Mouse (Mus musculus): Measurements from ENCODE around the gene 4930524J08Rik. TPM values are rescaled to one million over a fixed set of nuclear protein-coding genes. Genes with fewer than 3 reads are reported as not detected.

The 4930524J08Rik gene
- polyA plus RNA-seq, 1 experiment from 2014 or later = 3.2 TPM

- Histone ChIP-seq H3K27me3 (no peaks in the 10 kb centered on the region), H3K4me1 (peaks cover 33% of the 10 kb centered on the region), H3K4me3 (peak overlapping the region; percentile 14; the same call in 1 of the 2 replicates), H3K27ac (replicated peaks) (no peak overlapping the region), H3K9ac (replicated peaks) (no peak overlapping the region), H3K9me3 (no peaks in the 10 kb centered on the region), H3K4me2 (replicated peaks) (peak overlapping the region; percentile 76; the same call in 1 of the 2 replicates), H3K36me3 (peaks cover 12% of the 10 kb centered on the region)
- WGBS = 71% methylated on average over 4 of the region's 4 CpGs
- ATAC-seq (ENCODE audit: low FRiP score, low read depth) = no peak
Observed at GRCm38 (mm10) chr5:99975061-99975460, 3.8 kb upstream of the 4930524J08Rik start.

GRCm38 (mm10) chr5:99975776-99976175 is 3.1 kb upstream of the 4930524J08Rik start:
- H3K36me3 ChIP-seq = peaks cover 7% of the 10 kb centered on the region

GRCm38 (mm10) chr5:99976334-99976955 is 2.4 kb upstream of the 4930524J08Rik start:
- H3K9me3 ChIP-seq = no peaks in the 10 kb centered on the region
- ATAC-seq (ENCODE audit: low FRiP score, low read depth) = no peak

More at GRCm38 (mm10) chr5:99975776-99976175, 3.1 kb upstream of the 4930524J08Rik start:
- Histone ChIP-seq H3K4me1 (peaks cover 33% of the 10 kb centered on the region), H3K27ac (replicated peaks) (no peak overlapping the region), H3K9me3 (no peaks in the 10 kb centered on the region), H3K4me3 (peak overlapping the region; percentile 98), H3K27me3 (no peaks in the 10 kb centered on the region), H3K9ac (replicated peaks) (no peak overlapping the region), H3K4me2 (replicated peaks) (peak overlapping the region; percentile 76)
- ATAC-seq (ENCODE audit: low FRiP score, low read depth) = no peak
- 82% methylated on average over 1 of the region's 1 CpGs for WGBS

GRCm38 (mm10) chr5:99977516-99978301 is 1.2 kb upstream of the 4930524J08Rik start:
- WGBS = under 1% methylated on average over 48 of the region's 50 CpGs
- H3K9me3 ChIP-seq = no peaks in the 10 kb centered on the region
- peak overlapping the region; percentile 99 for H3K27ac ChIP-seq (replicated peaks)
- no peaks in the 10 kb centered on the region for H3K27me3 ChIP-seq
- peak overlapping the region; percentile 76 for H3K4me2 ChIP-seq (replicated peaks)
- peaks cover 4% of the 10 kb centered on the region; the same call in 1 of the 2 replicates for H3K36me3 ChIP-seq
- peak overlapping the region; percentile 98 for H3K4me3 ChIP-seq
- ATAC-seq (ENCODE audit: low FRiP score, low read depth) = peak; percentile 42
- H3K4me1 ChIP-seq = peaks cover 33% of the 10 kb centered on the region
- peak overlapping the region; percentile 99 for H3K9ac ChIP-seq (replicated peaks)

More at GRCm38 (mm10) chr5:99976334-99976955, 2.4 kb upstream of the 4930524J08Rik start:
- WGBS = 16% methylated on average over 8 of the region's 8 CpGs
- H3K4me3 ChIP-seq = peak overlapping the region; percentile 98
- peaks cover 5% of the 10 kb centered on the region; the same call in 1 of the 2 replicates for H3K36me3 ChIP-seq
- H3K9ac ChIP-seq (replicated peaks) = peak overlapping the region; percentile 99
- H3K4me2 ChIP-seq (replicated peaks) = peak overlapping the region; percentile 76
- no peak overlapping the region for H3K27ac ChIP-seq (replicated peaks)
- no peaks in the 10 kb centered on the region for H3K27me3 ChIP-seq
- H3K4me1 ChIP-seq = peaks cover 33% of the 10 kb centered on the region

- H3K27ac ChIP-seq (replicated peaks) = no peak overlapping the region
- no peak for ATAC-seq (ENCODE audit: low FRiP score, low read depth)
- no peak overlapping the region for H3K9ac ChIP-seq (replicated peaks)
- peaks cover 3% of the 10 kb centered on the region for H3K4me1 ChIP-seq
- WGBS = 90% methylated on average over 9 of the region's 9 CpGs
- H3K4me3 ChIP-seq = no peak overlapping the region
- no peaks in the 10 kb centered on the region for H3K9me3 ChIP-seq
- no peaks in the 10 kb centered on the region for H3K27me3 ChIP-seq
- H3K4me2 ChIP-seq (replicated peaks) = no peak overlapping the region
- H3K36me3 ChIP-seq = no peaks in the 10 kb centered on the region
Observed at GRCm38 (mm10) chr5:99983452-99984061, 4.7 kb downstream of the 4930524J08Rik start.

- H3K9ac ChIP-seq (replicated peaks) = no peak overlapping the region
- H3K36me3 ChIP-seq = no peaks in the 10 kb centered on the region
- H3K4me2 ChIP-seq (replicated peaks) = no peak overlapping the region
- H3K9me3 ChIP-seq = peaks cover 7% of the 10 kb centered on the region; the same call in 1 of the 2 replicates
- 77% methylated on average over 3 of the region's 3 CpGs for WGBS
- H3K4me1 ChIP-seq = no peaks in the 10 kb centered on the region
- H3K27me3 ChIP-seq = no peaks in the 10 kb centered on the region
- ATAC-seq (ENCODE audit: low FRiP score, low read depth) = no peak
- H3K27ac ChIP-seq (replicated peaks) = no peak overlapping the region
- H3K4me3 ChIP-seq = no peak overlapping the region
Observed at GRCm38 (mm10) chr5:99994166-99994565, 15.3 kb downstream of the 4930524J08Rik start.

- Histone ChIP-seq H3K9ac (replicated peaks) (no peak overlapping the region), H3K27ac (replicated peaks) (no peak overlapping the region)
- WGBS = 96% methylated on average over 3 of the region's 3 CpGs
Observed at GRCm38 (mm10) chr5:99994680-99995079, 15.8 kb downstream of the 4930524J08Rik start.

GRCm38 (mm10) chr5:100000048-100000447 is 21.2 kb downstream of the 4930524J08Rik start:
- WGBS = 76% methylated on average over 7 of the region's 7 CpGs
- no peak for ATAC-seq (ENCODE audit: low FRiP score, low read depth)
- H3K4me3 ChIP-seq = no peak overlapping the region
- no peaks in the 10 kb centered on the region for H3K36me3 ChIP-seq
- H3K27me3 ChIP-seq = no peaks in the 10 kb centered on the region
- no peak overlapping the region for H3K4me2 ChIP-seq (replicated peaks)
- peaks cover 7% of the 10 kb centered on the region; the same call in 1 of the 2 replicates for H3K9me3 ChIP-seq
- no peak overlapping the region for H3K9ac ChIP-seq (replicated peaks)
- no peak overlapping the region for H3K27ac ChIP-seq (replicated peaks)
- no peaks in the 10 kb centered on the region for H3K4me1 ChIP-seq

More at GRCm38 (mm10) chr5:99994680-99995079, 15.8 kb downstream of the 4930524J08Rik start:
- no peak for ATAC-seq (ENCODE audit: low FRiP score, low read depth)
- Histone ChIP-seq H3K9me3 (peaks cover 7% of the 10 kb centered on the region; the same call in 1 of the 2 replicates), H3K4me2 (replicated peaks) (no peak overlapping the region), H3K4me1 (no peaks in the 10 kb centered on the region), H3K4me3 (no peak overlapping the region), H3K27me3 (no peaks in the 10 kb centered on the region), H3K36me3 (no peaks in the 10 kb centered on the region)

GRCm38 (mm10) chr5:100000500-100000899 is 21.6 kb downstream of the 4930524J08Rik start:
- Histone ChIP-seq H3K4me3 (no peak overlapping the region), H3K9me3 (peaks cover 7% of the 10 kb centered on the region; the same call in 1 of the 2 replicates), H3K27me3 (no peaks in the 10 kb centered on the region), H3K9ac (replicated peaks) (no peak overlapping the region), H3K36me3 (no peaks in the 10 kb centered on the region), H3K27ac (replicated peaks) (no peak overlapping the region), H3K4me1 (no peaks in the 10 kb centered on the region), H3K4me2 (replicated peaks) (no peak overlapping the region)
- WGBS = 46% methylated on average over 8 of the region's 8 CpGs
- ATAC-seq (ENCODE audit: low FRiP score, low read depth) = no peak

- no peak overlapping the region for H3K4me2 ChIP-seq (replicated peaks)
- no peaks in the 10 kb centered on the region for H3K9me3 ChIP-seq
- 82% methylated on average over 4 of the region's 4 CpGs for WGBS
- H3K4me1 ChIP-seq = no peaks in the 10 kb centered on the region
- H3K9ac ChIP-seq (replicated peaks) = no peak overlapping the region
- H3K27me3 ChIP-seq = no peaks in the 10 kb centered on the region
- ATAC-seq (ENCODE audit: low FRiP score, low read depth) = no peak
- H3K36me3 ChIP-seq = no peaks in the 10 kb centered on the region
- no peak overlapping the region for H3K27ac ChIP-seq (replicated peaks)
- no peak overlapping the region for H3K4me3 ChIP-seq
Observed at GRCm38 (mm10) chr5:100003895-100004294, 25.0 kb downstream of the 4930524J08Rik start.

GRCm38 (mm10) chr5:100005431-100005830 is 26.6 kb downstream of the 4930524J08Rik start:
- no peak overlapping the region for H3K9ac ChIP-seq (replicated peaks)
- WGBS = 70% methylated on average over 3 of the region's 3 CpGs
- H3K4me1 ChIP-seq = no peaks in the 10 kb centered on the region
- H3K27ac ChIP-seq (replicated peaks) = no peak overlapping the region
- H3K36me3 ChIP-seq = no peaks in the 10 kb centered on the region
- H3K4me2 ChIP-seq (replicated peaks) = no peak overlapping the region
- H3K4me3 ChIP-seq = no peak overlapping the region
- no peaks in the 10 kb centered on the region for H3K27me3 ChIP-seq
- no peaks in the 10 kb centered on the region for H3K9me3 ChIP-seq
- no peak for ATAC-seq (ENCODE audit: low FRiP score, low read depth)

GRCm38 (mm10) chr5:100005896-100006295 is 27.0 kb downstream of the 4930524J08Rik start:
- H3K4me3 ChIP-seq = no peak overlapping the region
- H3K9me3 ChIP-seq = no peaks in the 10 kb centered on the region
- no peak for ATAC-seq (ENCODE audit: low FRiP score, low read depth)
- no peak overlapping the region for H3K9ac ChIP-seq (replicated peaks)
- no peaks in the 10 kb centered on the region for H3K36me3 ChIP-seq
- no peaks in the 10 kb centered on the region for H3K4me1 ChIP-seq
- no peaks in the 10 kb centered on the region for H3K27me3 ChIP-seq
- H3K4me2 ChIP-seq (replicated peaks) = no peak overlapping the region
- no peak overlapping the region for H3K27ac ChIP-seq (replicated peaks)
- WGBS = 90% methylated on average over 6 of the region's 6 CpGs
